Mouse (Mus musculus) bone marrow, adult 2 months (tissue): ENCODE results near the gene Drg1.
"Not testable (repeated sequence)": the region's sequence is repeated elsewhere in the genome, so short reads cannot be mapped to it uniquely, and the experiment has no call there.

ENCODE experiments used
- CTCF ChIP-seq: fragments of 200-500 bp; IDR thresholded peaks from 2 replicates; pipeline ENCODE4 v1.5.1; 2011; ENCODE audit warnings: low read length, control low read depth; ENCODE audit not compliant: control insufficient read depth, insufficient read depth
- POLR2A ChIP-seq: fragments of 200-500 bp; IDR thresholded peaks from 2 replicates; pipeline ENCODE4 v1.6.1; 2011; ENCODE audit warnings: low read depth, mild to moderate bottlenecking, control low read depth, low read length, borderline replicate concordance; ENCODE audit not compliant: control insufficient read depth

DNA sequence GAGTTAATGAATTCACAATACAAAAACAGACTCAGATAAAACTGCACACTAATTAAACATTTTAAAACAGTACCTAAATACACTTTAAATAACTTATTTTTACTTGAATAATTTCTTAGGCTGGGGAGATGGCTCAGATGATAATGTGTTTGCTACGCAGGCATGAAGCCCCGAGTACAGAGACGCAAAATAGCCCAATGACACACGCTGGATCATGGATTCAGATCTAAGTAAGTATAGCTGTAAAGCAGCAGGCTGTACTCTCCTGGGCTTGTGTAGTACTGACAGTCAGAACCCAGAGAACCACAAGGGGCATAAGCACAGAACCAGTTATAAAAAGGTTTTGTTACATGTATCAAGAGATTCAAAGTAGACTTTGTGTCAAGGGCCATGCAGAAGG, 99.1 kb downstream of the Drg1 start:
- TF ChIP-seq CTCF, POLR2A: not testable (repeated sequence)
